Mouse (Mus musculus) 3134 (cell line): Measurements from ENCODE around the gene Crebrf.

ENCODE experiments used
- DNase-seq: peaks from one replicate; pipeline ENCODE4 v3.0.0-alpha.2; 2011; ENCODE audit warnings: low spot score; ENCODE audit not compliant: insufficient read length; ENCODE audit errors: extremely low read depth

Gene Crebrf

GRCm38 (mm10) chr17:26715271-26715758 is at the start of gene Crebrf:
TSS of gene Crebrf (plus strand) at chr17:26715650.
- DNase-seq, result peak; percentile 99

- DNase-seq, result no peak
These were observed 44.2 kb upstream of the Crebrf start for GRCm38 (mm10) chr17:26671268-26671667.

GRCm38 (mm10) chr17:26675845-26676244 is 39.6 kb upstream of the Crebrf start:
- no peak for DNase-seq

DNA sequence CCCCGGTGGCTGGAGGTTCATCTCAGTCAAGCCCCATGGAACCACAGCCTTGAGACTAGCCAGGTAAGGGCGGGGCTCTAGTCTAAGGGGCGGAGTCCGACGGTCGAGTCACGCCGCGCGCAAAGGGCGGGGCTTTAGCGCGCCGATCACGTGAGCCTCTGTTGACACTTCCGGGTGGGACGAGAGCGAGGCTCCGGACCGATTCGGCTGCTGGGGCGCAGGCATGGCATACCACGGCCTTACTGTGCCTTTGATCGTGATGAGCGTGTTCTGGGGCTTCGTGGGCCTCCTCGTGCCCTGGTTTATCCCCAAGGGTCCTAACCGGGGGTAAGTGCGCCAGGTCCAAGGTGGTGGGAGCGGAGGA is 39.2 kb upstream of the Crebrf start:
- DNase-seq, result peak; percentile 93

- DNase-seq, result no peak
These were observed 38.7 kb upstream of the Crebrf start for GRCm38 (mm10) chr17:26676616-26677376.

GRCm38 (mm10) chr17:26677711-26678637 is 37.5 kb upstream of the Crebrf start:
- DNase-seq, result no peak

DNA sequence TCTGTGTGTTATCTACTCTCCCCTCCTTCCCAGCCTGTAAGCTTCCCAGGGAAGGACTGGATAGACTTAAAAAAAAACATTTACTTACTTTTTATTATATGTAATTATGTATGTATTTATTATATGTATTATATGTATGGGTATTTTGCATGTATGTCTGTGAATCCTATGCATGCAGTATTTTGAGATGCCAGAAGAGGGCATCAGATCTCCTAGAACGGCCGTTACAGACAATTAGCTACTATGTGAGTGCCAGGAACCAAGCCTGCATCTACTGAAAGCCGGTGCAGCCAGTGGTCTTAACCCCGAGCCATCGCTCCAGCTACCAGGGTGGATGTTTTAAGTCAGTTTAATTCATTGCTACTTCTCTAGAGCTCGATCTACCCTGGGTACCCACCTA is 34.2 kb upstream of the Crebrf start:
- DNase-seq, result no peak

GRCm38 (mm10) chr17:26686334-26687000 is 29.0 kb upstream of the Crebrf start:
- no peak for DNase-seq

GRCm38 (mm10) chr17:26688795-26689735 is 26.4 kb upstream of the Crebrf start:
- peak; percentile 24 for DNase-seq

GRCm38 (mm10) chr17:26689810-26690209 is 25.6 kb upstream of the Crebrf start:
- no peak for DNase-seq

GRCm38 (mm10) chr17:26690236-26690635 is 25.2 kb upstream of the Crebrf start:
- DNase-seq, result no peak

- no peak for DNase-seq
These were observed 24.3 kb upstream of the Crebrf start for GRCm38 (mm10) chr17:26691110-26691509.

DNA sequence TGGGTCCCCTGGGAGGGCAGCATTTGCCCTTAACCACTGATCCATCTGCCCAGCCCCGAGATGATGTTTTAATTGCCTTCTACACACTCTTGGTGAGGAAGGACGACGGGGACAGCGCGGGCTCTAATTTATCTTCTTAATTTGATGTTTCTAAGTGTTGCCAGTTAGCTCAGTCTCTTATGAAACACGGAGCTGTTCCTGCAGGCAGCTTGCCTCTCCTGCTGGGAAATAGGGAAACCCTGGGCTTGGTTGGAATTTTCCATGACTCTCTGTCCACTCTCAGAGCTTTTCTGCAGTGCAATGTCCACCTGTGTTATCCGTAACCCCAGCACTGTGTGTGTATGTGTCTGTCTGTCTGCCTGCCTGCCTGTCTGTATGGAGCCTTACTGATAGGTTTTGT is 22.0 kb upstream of the Crebrf start:
- DNase-seq, result no peak

GRCm38 (mm10) chr17:26694171-26694570 is 21.3 kb upstream of the Crebrf start:
- no peak for DNase-seq

DNA sequence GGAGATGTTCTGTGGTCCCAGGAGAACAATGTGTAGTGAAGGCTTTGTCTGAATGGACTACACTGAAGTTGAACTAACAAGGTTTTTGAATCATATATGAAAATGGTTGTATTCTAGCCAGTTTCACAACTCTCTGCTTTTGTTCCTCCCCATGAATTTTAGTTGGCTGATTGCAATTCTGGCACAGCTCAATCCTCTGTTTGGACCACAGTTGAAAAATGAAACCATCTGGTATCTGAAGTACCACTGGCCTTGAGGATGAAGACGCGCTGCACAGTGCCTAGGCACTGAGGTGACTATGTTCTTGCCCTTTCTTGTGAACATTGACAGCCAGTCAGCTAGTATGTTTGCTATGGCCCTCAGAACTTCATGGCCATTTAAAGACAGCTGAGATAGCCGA is 20.3 kb upstream of the Crebrf start:
- no peak for DNase-seq

DNA sequence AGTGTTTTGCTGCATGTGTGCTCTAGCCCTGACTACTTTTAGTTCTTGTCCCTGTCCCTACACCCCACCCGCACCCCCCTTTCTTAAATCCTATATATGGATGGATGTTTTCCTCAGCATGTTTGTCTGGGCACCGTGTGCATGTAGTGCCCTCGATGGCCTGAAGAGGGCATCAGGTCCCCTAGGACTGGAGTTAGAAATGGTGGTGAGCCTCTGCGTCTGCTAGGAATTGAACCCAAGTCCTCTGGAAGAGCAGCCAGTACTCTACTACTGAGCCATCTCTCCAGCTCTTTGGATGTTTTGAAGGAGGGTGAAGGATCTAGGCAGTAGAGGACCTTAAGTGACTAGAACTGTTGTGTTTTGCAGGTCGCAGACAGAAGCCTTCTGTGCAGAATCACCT is 16.6 kb upstream of the Crebrf start:
- DNase-seq, result no peak

- DNase-seq, result no peak
These were observed 15.4 kb upstream of the Crebrf start for GRCm38 (mm10) chr17:26699819-26700616.

DNA sequence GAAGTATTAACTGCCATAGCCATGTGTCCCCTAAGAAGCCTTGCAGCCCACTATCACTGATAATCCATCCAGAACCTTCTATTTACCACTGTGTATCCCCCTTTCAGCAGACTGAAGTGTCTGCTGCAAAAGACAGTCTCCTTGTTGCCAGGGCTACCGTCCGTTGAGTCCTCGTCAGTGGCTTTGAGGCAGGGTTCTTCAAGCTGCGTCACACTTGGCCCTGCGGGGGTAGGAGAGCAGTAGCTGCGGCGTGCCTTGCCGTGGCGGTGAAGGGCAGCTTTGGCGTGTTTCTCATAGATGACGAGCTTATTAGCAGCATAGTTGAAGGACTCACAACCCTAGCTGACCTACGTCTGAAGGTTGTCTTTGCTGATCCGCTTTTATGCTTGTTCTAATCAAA is 13.9 kb upstream of the Crebrf start:
- no peak for DNase-seq

DNA sequence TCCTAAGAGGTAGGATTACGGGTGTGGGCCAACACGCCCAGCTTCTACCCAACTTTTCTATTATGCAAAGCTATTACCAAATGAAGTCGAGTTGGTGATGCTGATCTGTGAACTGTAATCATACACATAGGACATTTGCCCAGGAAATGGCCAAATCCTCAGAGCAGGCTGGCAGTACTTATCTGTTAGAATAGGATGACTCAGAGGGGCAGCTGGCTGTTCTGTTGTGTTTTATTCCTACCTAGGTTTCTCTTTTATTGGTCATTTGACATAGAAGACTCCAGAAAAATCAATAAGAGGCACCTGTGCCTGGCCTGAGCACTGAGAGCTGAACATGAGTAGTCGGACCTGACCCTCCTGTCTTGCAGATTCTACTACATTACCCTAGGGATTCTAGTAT is 12.8 kb upstream of the Crebrf start:
- no peak for DNase-seq
